Comparison of ENCODE assay signal across 18 mouse cellular contexts in genomic region chr10:7047919-7048291, GRCm38 (mm10). TPM values are rescaled to one million over a fixed set of nuclear protein-coding genes. Genes with fewer than 3 reads are reported as not detected.
DNase-seq lines count a peak whose midpoint lies in the region; ATAC-seq and TF ChIP-seq lines count a peak whose summit lies in the region.
"Had no signal": no experiment of that assay in that cellular context is flagged by ENCODE, and none has a peak within 500 bp of the region (broad histone marks: within the 10 kb centered on the region; RNA-seq: fewer than 3 reads in every experiment).

No protein-coding gene starts in this region.

- no peak for DNase-seq in lung, postnatal 4 days
- peak; percentile 26 for DNase-seq in 3T3-L1 (ENCODE audit: low read depth, low spot score)
- DNase-seq in NIH3T3 (ENCODE audit: low read depth) = peak; percentile 52
- no peak for DNase-seq in urinary bladder, postnatal 4 days (ENCODE audit: low spot score in 2 of 2)
- no peak for DNase-seq in left cerebral cortex, adult 2 months (ENCODE audit: extremely low spot score in 1 of 2, low spot score in 2 of 2)
- DNase-seq: adrenal gland, postnatal 25 days; cerebellum, adult 11 months; heart, adult 11 months; thymus, adult 2 months had no signal

- H3K4me3 ChIP-seq in lung, embryonic 15.5 days = no peak overlapping the region
- no peak overlapping the region for H3K4me3 ChIP-seq in left cerebral cortex, adult 2 months
- H3K4me3 ChIP-seq: heart, embryonic 12.5 days; hindbrain, embryonic 15.5 days; midbrain, embryonic 12.5 days; neural tube, embryonic 15.5 days had no signal

- peak overlapping the region; percentile 75 for H3K27ac ChIP-seq in lung, embryonic 15.5 days
- H3K27ac ChIP-seq in left cerebral cortex, adult 2 months = no peak overlapping the region
- H3K27ac ChIP-seq: hindbrain, embryonic 15.5 days; macrophage; midbrain, embryonic 12.5 days; neural tube, embryonic 15.5 days had no signal

- WGBS in lung, embryonic 15.5 days = 36% methylated on average over 2 of the region's 2 CpGs

- TF ChIP-seq CTCF in left cerebral cortex, adult 2 months (IDR thresholded peaks at IDR 0.05) = no peak

- H3K27me3 ChIP-seq in lung, embryonic 15.5 days = no peaks in the 10 kb centered on the region
- H3K27me3 ChIP-seq: heart, embryonic 12.5 days; hindbrain, embryonic 15.5 days; midbrain, embryonic 12.5 days; neural tube, embryonic 15.5 days; Patski had no signal

- H3K9me3 ChIP-seq in lung, embryonic 15.5 days = no peaks in the 10 kb centered on the region
- H3K9me3 ChIP-seq: heart, embryonic 12.5 days; hindbrain, embryonic 15.5 days; midbrain, embryonic 12.5 days; neural tube, embryonic 15.5 days had no signal

- no peaks in the 10 kb centered on the region for H3K36me3 ChIP-seq in lung, embryonic 15.5 days
- H3K36me3 ChIP-seq: heart, embryonic 12.5 days; hindbrain, embryonic 15.5 days; midbrain, embryonic 12.5 days; neural tube, embryonic 15.5 days had no signal

- intact Hi-C loops in left cerebral cortex, adult 2 months (cut with DNase I) = no loop called here

- peak; percentile 84 for ATAC-seq in lung, embryonic 15.5 days (ENCODE audit: borderline replicate concordance, extremely low read depth, low FRiP score, low TSS enrichment)
- ATAC-seq in megakaryocyte progenitor cell, adult 5-6 weeks (replicated peaks; ENCODE audit: poor library complexity) = peak; percentile 62
- ATAC-seq: Patski had no signal

- H3K4me2 ChIP-seq in lung, embryonic 15.5 days = 0 out of 2 replicates have a peak overlapping the region, but pooled peaks have one; percentile 8
- H3K4me2 ChIP-seq: heart, embryonic 12.5 days; hindbrain, embryonic 15.5 days; liver, embryonic 11.5 days; midbrain, embryonic 12.5 days had no signal

- H3K4me1 ChIP-seq in lung, embryonic 15.5 days = peaks cover 15% of the 10 kb centered on the region
- H3K4me1 ChIP-seq: heart, embryonic 12.5 days had no signal

- no peak overlapping the region for H3K9ac ChIP-seq in lung, embryonic 15.5 days
- H3K9ac ChIP-seq: heart, embryonic 12.5 days; hindbrain, embryonic 15.5 days; midbrain, embryonic 12.5 days; neural tube, embryonic 15.5 days had no signal

RNA-seq across cellular contexts. Expression of gene Ipcef1, which starts 4.4 kb away (rescaled TPM):
- polyA plus RNA-seq in lung, embryonic 15.5 days (2015; fragmentation: Nextera tagmentation; extraction: Ambion mirVana) = 0.13 and 0.30 TPM in 2 replicates
- total RNA-seq in megakaryocyte progenitor cell, adult 5-6 weeks (2015) = 3.6 and 7.5 TPM in 2 replicates
- 3.6 and 6.1 TPM in 2 replicates for total RNA-seq in megakaryocyte progenitor cell, adult 5-6 weeks (2017)
- total RNA-seq in left cerebral cortex, adult 2 months (2021) = 100 to 1,000 TPM in 1 of 2 experiments, 10 to 100 TPM in 1; 80.6 to 105 TPM
- polyA plus RNA-seq: Patski had no signal

Comparison
In these comparisons a context has a peak if more than half of its experiments do, and no peak if none do; other contexts are left out.
1. DNase-seq: peak in 3T3-L1 (single experiment) and NIH3T3 (single experiment); none in lung, postnatal 4 days (0 of 2), urinary bladder, postnatal 4 days (0 of 2) and left cerebral cortex, adult 2 months (0 of 2).
2. RNA of gene Ipcef1, which starts 4.4 kb away (total RNA-seq): 80.6 to 105 TPM in left cerebral cortex, adult 2 months; 3.6 to 7.5 TPM in megakaryocyte progenitor cell, adult 5-6 weeks; every median in the first group is over 4 times any median in the second.